Mouse (Mus musculus) lung, adult 2 months (tissue): Measurements from ENCODE around the gene Arhgap8.
A peak's percentile ranks its signal among the peaks of the same experiment; 100 is the strongest.

Source experiments
- CTCF ChIP-seq: fragments of 200-500 bp; IDR thresholded peaks from 2 replicates; pipeline ENCODE4 v1.5.1; 2011; ENCODE audit warnings: mild to moderate bottlenecking, low read length, control low read depth; ENCODE audit not compliant: insufficient read depth
- POLR2A ChIP-seq: fragments of 200-500 bp; IDR thresholded peaks from 2 replicates; pipeline ENCODE4 v1.6.1; 2011; ENCODE audit warnings: low read depth, mild to moderate bottlenecking, control low read depth, low read length, borderline replicate concordance; ENCODE audit errors: extremely low read depth

DNA sequence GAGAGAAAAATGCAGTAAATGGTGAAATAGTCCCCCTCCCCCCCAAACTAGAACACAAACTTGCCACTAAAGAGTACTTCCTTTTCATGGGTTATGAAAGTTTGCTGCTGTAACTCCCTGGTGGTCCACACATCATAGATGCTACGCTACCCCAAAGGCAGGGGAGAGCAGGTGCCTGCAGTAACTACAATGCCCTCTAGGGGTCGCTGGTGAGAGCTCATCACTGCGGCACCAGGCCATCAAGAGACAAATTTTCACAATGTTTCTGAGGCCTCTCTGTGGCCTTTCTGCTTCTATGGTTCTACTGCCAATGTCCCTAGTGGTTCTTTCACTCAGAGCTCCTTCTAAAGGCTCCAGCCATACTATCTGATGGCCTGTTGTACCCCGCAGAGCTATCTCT, 38.6 kb downstream of the Arhgap8 start:
- TF ChIP-seq CTCF, result peak; percentile 83
- no peak for TF ChIP-seq POLR2A
